In genomic region chr1:53191234-53191633, GRCm38 (mm10) we compare ENCODE assay signal across 15 mouse cellular contexts. TPM values are rescaled to one million over a fixed set of nuclear protein-coding genes. Genes with fewer than 3 reads are reported as not detected.
"Had no signal": no experiment of that assay in that cellular context is flagged by ENCODE, and none has a peak within 500 bp of the region (broad histone marks: within the 10 kb centered on the region; RNA-seq: fewer than 3 reads in every experiment).

No protein-coding gene starts in this region.

- H3K27me3 ChIP-seq: kidney, embryonic 15.5 days had no signal

- H3K9ac ChIP-seq: kidney, embryonic 15.5 days; liver, embryonic 14.5 days had no signal

- H3K4me3 ChIP-seq: kidney, embryonic 15.5 days; left cerebral cortex, adult 2 months had no signal

- H3K4me2 ChIP-seq: kidney, embryonic 15.5 days had no signal

- H3K4me1 ChIP-seq: kidney, embryonic 15.5 days had no signal

- H3K36me3 ChIP-seq: kidney, embryonic 15.5 days had no signal

- DNase-seq: kidney, adult 2 months; kidney, postnatal 14 days; lung, adult 18-20 months; right cerebral cortex, postnatal 14 days; thymus, adult 18-20 months; thymus, postnatal 14 days had no signal

- ATAC-seq: midbrain, embryonic 16.5 days had no signal

- H3K27ac ChIP-seq: kidney, embryonic 15.5 days; left cerebral cortex, adult 2 months; liver, embryonic 14.5 days had no signal

- H3K9me3 ChIP-seq: kidney, embryonic 15.5 days had no signal

RNA-seq across cellular contexts. Expression of gene 1700019A02Rik, which starts 3.8 kb away (rescaled TPM):
- polyA plus RNA-seq: kidney, adult 2 months; kidney, embryonic 15.5 days; large intestine, adult 2 months; limb, embryonic 11.5 days; liver, adult 2 months; liver, embryonic 14.5 days; lung, embryonic 16.5 days; midbrain, embryonic 16.5 days; neural tube, embryonic 14.5 days had no signal
